In genomic region chr12:110239358-110239757, GRCm38 (mm10) we compare ENCODE assay signal across 22 mouse cellular contexts.
"Had no signal": no experiment of that assay in that cellular context is flagged by ENCODE, and none has a peak within 500 bp of the region (broad histone marks: within the 10 kb centered on the region; RNA-seq: fewer than 3 reads in every experiment).

No protein-coding gene starts in this region.

- H3K9me3 ChIP-seq: limb, embryonic 10.5 days; limb, embryonic 13.5 days; liver, embryonic 12.5 days; liver, embryonic 15.5 days; lung, embryonic 15.5 days; megakaryocyte, embryonic 14.5 days; midbrain, embryonic 10.5 days; neural tube, embryonic 12.5 days; neural tube, embryonic 15.5 days had no signal

- H3K4me2 ChIP-seq: limb, embryonic 13.5 days; liver, embryonic 12.5 days; liver, embryonic 15.5 days; lung, embryonic 15.5 days; neural tube, embryonic 12.5 days; neural tube, embryonic 15.5 days had no signal

- H3K9ac ChIP-seq: limb, embryonic 13.5 days; liver, embryonic 12.5 days; liver, embryonic 15.5 days; lung, embryonic 15.5 days; neural tube, embryonic 12.5 days; neural tube, embryonic 15.5 days had no signal

- ATAC-seq: intestine, embryonic 16.5 days; liver, embryonic 12.5 days had no signal

- H3K4me3 ChIP-seq: limb, embryonic 10.5 days; limb, embryonic 13.5 days; liver, embryonic 12.5 days; liver, embryonic 15.5 days; lung, embryonic 15.5 days; megakaryocyte, embryonic 14.5 days; midbrain, embryonic 10.5 days; neural tube, embryonic 12.5 days; neural tube, embryonic 15.5 days had no signal

- H3K36me3 ChIP-seq: limb, embryonic 10.5 days; limb, embryonic 13.5 days; liver, embryonic 12.5 days; liver, embryonic 15.5 days; lung, embryonic 15.5 days; midbrain, embryonic 10.5 days; neural tube, embryonic 12.5 days; neural tube, embryonic 15.5 days had no signal

- DNase-seq: kidney, adult 18-20 months; kidney, adult 9 months; kidney, postnatal 14 days; kidney, postnatal 4 days; liver; lung, adult 18-20 months; lung, postnatal 10 days; lung, postnatal 36 days; midbrain, embryonic 14.5 days; retina, postnatal 1 day; thymus, adult 2 months; thymus, postnatal 14 days had no signal

- H3K27me3 ChIP-seq: liver, embryonic 12.5 days; liver, embryonic 15.5 days; lung, embryonic 15.5 days; neural tube, embryonic 12.5 days; neural tube, embryonic 15.5 days had no signal

- H3K4me1 ChIP-seq: limb, embryonic 13.5 days; liver, embryonic 12.5 days; liver, embryonic 15.5 days; lung, embryonic 15.5 days; megakaryocyte, embryonic 14.5 days; neural tube, embryonic 12.5 days; neural tube, embryonic 15.5 days had no signal

- H3K27ac ChIP-seq: limb, embryonic 10.5 days; limb, embryonic 13.5 days; liver, embryonic 12.5 days; liver, embryonic 15.5 days; lung, embryonic 15.5 days; midbrain, embryonic 10.5 days; neural tube, embryonic 12.5 days; neural tube, embryonic 15.5 days had no signal
